Mouse (Mus musculus) megakaryocyte, embryonic 14.5 days (primary cell): Measurements from ENCODE around the gene Slc4a1. TPM values are rescaled to one million over a fixed set of nuclear protein-coding genes. Genes with fewer than 3 reads are reported as not detected.
"Not testable (repeated sequence)": the region's sequence is repeated elsewhere in the genome, so short reads cannot be mapped to it uniquely, and the experiment has no call there.

ENCODE experiments used
- H3K27me3 ChIP-seq: replicated peaks from 2 replicates; pipeline ENCODE3; 2012; ENCODE audit warnings: inconsistent platforms
- H3K36me3 ChIP-seq: replicated peaks from 2 replicates; pipeline ENCODE3; 2012; ENCODE audit warnings: low read length, inconsistent platforms, mixed read lengths
- H3K4me1 ChIP-seq: 2 replicates; pipeline ENCODE4 v1.6.1; 2012; ENCODE audit warnings: inconsistent platforms
- H3K4me3 ChIP-seq: replicated peaks from 2 replicates; pipeline ENCODE3; 2012; ENCODE audit warnings: moderate library complexity, mild to moderate bottlenecking, inconsistent platforms
- H3K9me3 ChIP-seq: 2 replicates; pipeline ENCODE4 v1.6.1; 2012; ENCODE audit warnings: inconsistent platforms
- FLI1 ChIP-seq: IDR thresholded peaks from 2 replicates; pipeline ENCODE4 v1.6.1; 2012; ENCODE audit warnings: low read length, inconsistent platforms, mixed read lengths
- GATA1 ChIP-seq: IDR thresholded peaks from 3 replicates; pipeline ENCODE4 v1.6.1; 2012; ENCODE audit warnings: mixed read lengths, low read length, inconsistent platforms, borderline replicate concordance
- polyA plus RNA-seq: library from polyadenylated mRNA; stranded (reverse); fragments of >175 nt; gene quantifications from 2 replicates; pipeline ENCODE4 v1.2.3, GENCODE M21; 2012; ENCODE audit warnings: low replicate concordance; ENCODE audit not compliant: insufficient read depth

Slc4a1 gene
- 0.13 and 2.8 TPM in 2 replicates for polyA plus RNA-seq

DNA sequence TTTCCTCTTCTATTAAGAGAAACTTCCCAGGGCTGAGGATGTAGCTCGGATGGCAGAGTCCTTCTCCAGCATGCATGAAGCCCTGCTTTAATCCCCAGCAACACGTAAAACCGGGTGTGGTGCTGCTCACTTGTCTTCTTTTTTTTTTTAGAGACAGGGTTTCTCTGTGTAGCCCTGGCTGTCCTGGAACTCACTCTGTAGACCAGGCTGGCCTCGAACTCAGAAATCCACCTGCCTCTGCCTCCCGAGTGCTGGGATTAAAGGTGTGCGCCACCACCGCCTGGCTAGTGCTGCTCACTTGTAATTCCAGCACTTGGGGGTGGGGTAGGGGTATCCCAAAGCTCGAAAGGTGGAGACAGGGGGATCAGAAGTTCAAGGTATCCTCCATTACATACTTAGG lies at the start of gene Slc4a1:
Slc4a1 (minus strand) TSS at position 101 of the 400 bp plus-strand sequence.
- H3K36me3 ChIP-seq, H3K9me3 ChIP-seq, H3K4me3 ChIP-seq, H3K4me1 ChIP-seq: not testable (repeated sequence)
- H3K27me3 ChIP-seq = peaks cover 88% of the 10 kb centered on the region

DNA sequence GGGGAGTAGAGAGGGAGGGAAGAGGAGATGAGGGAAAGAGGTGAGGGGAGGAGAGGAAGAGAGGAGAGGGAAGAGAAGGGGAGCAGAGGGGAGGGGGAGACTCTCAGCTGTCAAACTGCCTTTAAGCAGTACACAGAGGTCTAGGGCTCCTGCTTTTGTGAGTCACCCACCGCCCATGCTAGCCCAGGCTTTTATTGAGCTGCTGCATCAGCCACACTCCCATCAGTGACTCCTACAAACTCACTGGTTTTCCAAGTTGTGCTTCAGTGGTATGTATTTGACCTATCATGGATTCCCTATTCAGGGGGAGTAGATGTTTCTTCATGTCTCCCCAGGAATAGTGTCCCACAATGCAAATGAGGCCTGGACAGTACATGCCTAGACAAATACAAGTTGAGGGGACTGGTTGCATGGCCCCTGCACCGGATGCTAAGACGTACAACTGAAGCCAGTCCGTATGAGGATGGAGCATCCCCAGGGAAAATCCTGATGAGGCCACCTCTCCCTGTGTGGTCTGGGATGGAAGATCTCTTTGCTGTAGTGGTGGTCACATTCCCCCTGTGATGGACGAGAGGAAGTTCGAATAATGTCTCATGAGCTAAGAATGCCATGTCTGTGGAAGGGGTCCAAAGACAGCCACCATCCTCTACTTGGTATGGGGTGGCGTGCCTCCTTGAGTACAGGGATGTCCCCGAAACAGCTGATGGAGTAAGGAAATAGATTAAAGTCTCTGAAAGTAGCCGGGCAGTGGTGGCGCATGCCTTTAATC lies 49.2 kb upstream of the Slc4a1 start:
- H3K4me1 ChIP-seq = peaks cover 23% of the 10 kb centered on the region
- TF ChIP-seq GATA1 (no peak), FLI1 (no peak)
- H3K27me3 ChIP-seq = peaks cover 31% of the 10 kb centered on the region
- no peaks in the 10 kb centered on the region for H3K36me3 ChIP-seq
- H3K4me3 ChIP-seq = no peak overlapping the region
- peaks cover 7% of the 10 kb centered on the region for H3K9me3 ChIP-seq

DNA sequence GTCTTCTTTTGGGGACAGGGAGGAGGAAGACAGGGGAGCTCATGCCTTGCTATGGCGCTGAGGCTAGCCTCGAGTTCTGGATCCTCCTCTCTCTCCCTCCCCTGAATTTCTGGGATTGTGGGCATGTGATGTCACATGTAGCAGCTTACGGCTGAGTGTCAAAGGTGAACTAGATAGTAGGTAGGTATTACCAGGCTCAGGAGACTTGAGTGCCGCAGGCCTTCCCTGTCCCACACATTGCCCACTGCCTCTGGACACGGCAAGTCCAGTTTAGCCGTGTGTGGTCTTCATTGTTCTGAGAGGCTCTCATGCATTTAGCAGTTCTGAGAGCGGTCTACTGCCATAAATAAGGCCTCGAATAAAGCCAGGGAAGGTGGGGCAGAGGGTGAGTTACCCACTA lies 47.1 kb upstream of the Slc4a1 start:
- peaks cover 38% of the 10 kb centered on the region for H3K4me1 ChIP-seq
- no peaks in the 10 kb centered on the region for H3K9me3 ChIP-seq
- no peak for TF ChIP-seq GATA1
- no peak for TF ChIP-seq FLI1
- H3K27me3 ChIP-seq = peaks cover 23% of the 10 kb centered on the region
- no peaks in the 10 kb centered on the region for H3K36me3 ChIP-seq
- no peak overlapping the region for H3K4me3 ChIP-seq

DNA sequence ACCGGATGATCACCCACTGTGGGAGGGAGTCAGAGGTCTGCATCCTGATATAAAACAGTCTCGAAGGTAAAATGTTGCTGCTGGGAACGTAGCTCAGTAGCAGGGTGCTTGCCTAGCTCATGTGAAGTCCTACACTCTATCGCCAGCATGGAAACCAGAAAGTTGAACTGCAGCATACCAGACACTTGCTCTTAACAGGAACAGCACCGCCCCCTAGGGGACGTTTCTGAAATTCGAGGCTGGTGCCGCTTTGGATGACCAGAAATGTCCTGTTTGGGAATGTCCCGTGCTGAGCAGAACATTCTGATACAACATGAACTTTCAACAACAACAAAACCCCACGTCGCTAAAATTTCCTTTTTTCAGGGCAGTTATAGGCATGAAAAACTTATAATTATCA lies 45.7 kb upstream of the Slc4a1 start:
- TF ChIP-seq FLI1 (no peak), GATA1 (no peak)
- Histone ChIP-seq H3K4me3 (peak overlapping the region; percentile 69), H3K9me3 (no peaks in the 10 kb centered on the region), H3K4me1 (peaks cover 41% of the 10 kb centered on the region), H3K27me3 (peaks cover 20% of the 10 kb centered on the region), H3K36me3 (no peaks in the 10 kb centered on the region)

DNA sequence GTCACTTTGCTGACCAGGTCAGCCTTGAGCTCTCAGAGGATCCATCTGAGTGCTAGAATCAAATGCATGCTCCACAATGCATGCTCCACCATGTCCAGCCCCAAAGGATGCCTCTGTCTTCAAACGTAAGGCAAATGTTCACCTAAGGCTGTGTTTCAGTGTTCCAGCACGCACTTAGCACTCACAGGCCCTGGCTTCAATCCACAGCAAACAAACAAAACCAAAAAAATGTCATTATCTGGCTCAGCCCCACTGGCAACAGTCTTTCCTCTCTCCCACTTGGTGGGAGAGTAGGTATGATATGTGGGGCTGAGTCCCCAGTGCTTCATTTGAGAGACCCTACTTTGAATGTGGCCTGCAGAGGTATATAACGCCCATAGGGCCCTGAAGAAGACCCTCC lies 45.1 kb upstream of the Slc4a1 start:
- peaks cover 47% of the 10 kb centered on the region for H3K4me1 ChIP-seq
- no peaks in the 10 kb centered on the region for H3K36me3 ChIP-seq
- peaks cover 20% of the 10 kb centered on the region for H3K27me3 ChIP-seq
- no peaks in the 10 kb centered on the region for H3K9me3 ChIP-seq
- TF ChIP-seq FLI1 = no peak
- no peak for TF ChIP-seq GATA1
- H3K4me3 ChIP-seq = no peak overlapping the region

DNA sequence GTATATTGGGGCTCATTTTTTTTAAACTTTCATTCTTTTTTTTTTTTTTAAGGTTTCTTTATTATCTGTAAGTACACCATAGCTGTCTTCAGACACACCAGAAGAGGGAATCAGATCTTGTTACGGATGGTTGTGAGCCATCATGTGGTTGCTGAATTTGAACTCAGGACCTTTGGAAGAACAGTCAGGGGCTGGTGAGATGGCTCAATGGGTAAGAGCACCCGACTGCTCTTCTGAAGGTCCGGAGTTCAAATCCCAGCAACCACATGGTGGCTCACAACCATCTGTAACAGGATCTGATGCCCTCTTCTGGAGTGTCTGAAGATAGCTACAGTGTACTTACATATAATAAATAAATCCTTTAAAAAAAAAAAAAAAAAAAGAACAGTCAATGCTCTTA lies 44.3 kb upstream of the Slc4a1 start:
- not testable (repeated sequence) for H3K36me3 ChIP-seq

GRCm38 (mm10) chr11:102409795-102410330 lies 43.9 kb upstream of the Slc4a1 start:
- TF ChIP-seq FLI1 = no peak
- no peak for TF ChIP-seq GATA1
- H3K4me1 ChIP-seq = peaks cover 50% of the 10 kb centered on the region
- no peak overlapping the region for H3K4me3 ChIP-seq
- H3K9me3 ChIP-seq = no peaks in the 10 kb centered on the region
- H3K27me3 ChIP-seq = peaks cover 12% of the 10 kb centered on the region
- peaks cover 9% of the 10 kb centered on the region for H3K36me3 ChIP-seq

More for the DNA sequence above, 44.3 kb upstream of the Slc4a1 start:
- H3K4me3 ChIP-seq, H3K9me3 ChIP-seq: not testable (repeated sequence)
- Histone ChIP-seq H3K27me3 (peaks cover 16% of the 10 kb centered on the region), H3K4me1 (peaks cover 52% of the 10 kb centered on the region)

DNA sequence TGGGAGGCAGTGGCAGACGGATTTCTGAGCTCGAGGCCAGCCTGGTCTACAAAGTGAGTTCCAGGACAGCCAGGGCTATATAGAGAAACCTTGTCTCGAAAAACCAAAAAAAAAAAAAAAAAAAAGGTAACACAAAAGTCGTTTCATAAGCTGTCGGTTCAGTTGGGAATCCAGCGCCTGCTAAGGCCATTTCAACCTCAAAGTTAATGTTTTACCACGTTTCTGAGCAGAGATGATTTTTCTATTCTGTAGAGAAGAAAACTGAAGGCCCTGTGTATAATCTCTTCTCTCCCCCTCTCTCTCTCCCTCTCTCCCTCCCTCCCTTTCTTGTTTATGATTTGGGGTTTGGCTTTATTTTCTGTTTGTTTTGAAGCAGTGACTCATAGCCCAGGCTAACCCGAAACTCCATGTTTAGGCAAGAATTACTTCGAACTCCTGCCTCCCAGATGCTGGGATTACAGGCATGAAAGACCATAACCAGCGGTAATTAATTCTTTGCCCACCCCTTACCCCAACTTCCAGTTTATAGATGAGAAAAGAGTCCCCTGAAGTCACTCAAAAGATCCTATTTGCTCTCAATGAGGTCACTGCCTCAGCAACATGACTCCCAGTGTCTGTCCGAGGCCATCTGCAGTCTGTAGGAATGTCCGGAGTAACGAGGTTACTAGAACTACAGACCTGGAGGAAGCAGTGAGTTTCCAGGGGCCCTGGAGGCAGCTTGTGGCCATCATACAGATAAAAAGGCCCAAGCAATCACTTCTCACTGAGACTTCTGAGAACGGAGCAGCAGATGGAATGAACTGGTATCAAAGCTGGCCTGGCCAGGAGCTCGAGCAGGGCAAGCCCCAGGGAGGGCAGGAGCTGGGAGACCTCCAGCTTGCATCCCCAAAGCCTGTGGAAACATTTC lies 43.1 kb upstream of the Slc4a1 start:
- Histone ChIP-seq H3K27me3 (peaks cover 9% of the 10 kb centered on the region), H3K36me3 (peaks cover 16% of the 10 kb centered on the region), H3K4me1 (peaks cover 57% of the 10 kb centered on the region), H3K9me3 (no peaks in the 10 kb centered on the region), H3K4me3 (peak overlapping the region; percentile 96)
- TF ChIP-seq FLI1 = no peak
- no peak for TF ChIP-seq GATA1

DNA sequence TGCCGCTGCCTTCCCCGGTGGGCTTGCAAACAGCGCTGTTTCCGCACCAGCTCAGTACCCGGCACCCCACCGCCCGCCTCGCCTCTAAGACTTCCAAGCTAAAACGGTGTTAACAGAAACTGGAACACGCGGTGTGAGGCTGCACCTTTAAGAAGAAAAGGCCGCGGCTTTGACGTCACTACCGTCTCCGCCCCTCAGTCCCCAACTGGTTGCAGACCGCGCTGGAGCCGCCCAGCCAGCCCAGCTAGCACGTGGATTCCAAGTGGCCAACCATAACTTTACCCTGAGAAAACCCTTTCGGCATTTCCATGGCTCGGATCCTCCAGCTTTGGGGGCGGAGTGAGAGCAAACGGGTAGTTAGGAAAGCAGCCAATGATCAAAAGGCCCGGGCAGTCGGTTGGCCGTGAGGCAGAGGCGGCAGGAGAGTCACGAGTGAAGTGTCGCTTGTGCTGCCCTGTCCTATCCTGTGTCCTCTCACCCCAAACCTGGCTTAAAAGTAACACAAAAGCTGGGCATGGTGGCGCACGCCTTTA lies 42.4 kb upstream of the Slc4a1 start:
- Histone ChIP-seq H3K4me3 (peak overlapping the region; percentile 96), H3K4me1 (peaks cover 57% of the 10 kb centered on the region), H3K27me3 (peaks cover 5% of the 10 kb centered on the region), H3K9me3 (no peaks in the 10 kb centered on the region), H3K36me3 (peaks cover 23% of the 10 kb centered on the region)
- TF ChIP-seq FLI1 (no peak), GATA1 (no peak)

DNA sequence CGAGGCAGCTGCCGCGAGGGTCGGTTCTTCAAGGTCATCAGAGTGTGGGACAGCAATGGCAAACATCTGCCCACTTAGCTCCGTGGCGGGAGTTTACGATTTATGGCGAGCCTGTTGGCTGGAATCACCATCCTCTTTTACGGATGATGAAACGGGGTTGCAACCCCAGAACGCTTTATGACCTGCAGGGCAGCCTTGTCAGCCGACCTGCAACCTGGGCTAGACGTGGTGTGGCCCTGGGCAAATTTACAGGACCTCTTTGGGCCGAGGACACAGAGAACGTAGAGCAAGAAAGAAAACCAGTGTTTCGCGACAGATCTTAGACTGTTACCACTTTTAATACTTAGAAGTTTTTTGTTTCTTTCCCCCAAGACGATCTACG lies 41.8 kb upstream of the Slc4a1 start, which contains the start of gene Slc25a39:
Slc25a39 (minus strand) TSS at position 113 of the 382 bp plus-strand sequence.
- Histone ChIP-seq H3K27me3 (no peaks in the 10 kb centered on the region), H3K4me3 (peak within 1 kb of the TSS; percentile 96), H3K36me3 (peaks cover 29% of the 10 kb centered on the region), H3K9me3 (no peaks in the 10 kb centered on the region), H3K4me1 (peaks cover 57% of the 10 kb centered on the region)
- TF ChIP-seq GATA1 = no peak
- TF ChIP-seq FLI1 = no peak
